Mouse (Mus musculus) stomach, embryonic 15.5 days (tissue): ENCODE measurements around the gene Tmem120a. TPM values are rescaled to one million over a fixed set of nuclear protein-coding genes. Genes with fewer than 3 reads are reported as not detected.

ENCODE experiments used
- ATAC-seq: fragments of 200-750 bp; cut with Nextera tagmentation; 2 replicates; pipeline ENCODE4 v1.8.0; 2017; ENCODE audit warnings: low read depth, moderate number of reproducible peaks, moderate TSS enrichment; ENCODE audit not compliant: insufficient read depth, low FRiP score
- H3K27ac ChIP-seq: fragments of 300-500 bp; sonication (generic); 2 replicates; pipeline ENCODE4 v1.5.1; 2015; ENCODE audit warnings: mild to moderate bottlenecking, inconsistent platforms
- H3K27me3 ChIP-seq: fragments of 300-500 bp; sonication (generic); replicated peaks from 2 replicates; pipeline ENCODE4 v1.6.1; 2015; ENCODE audit warnings: inconsistent platforms
- H3K36me3 ChIP-seq: fragments of 300-500 bp; sonication (generic); 2 replicates; pipeline ENCODE4 v1.6.1; 2015; ENCODE audit warnings: inconsistent platforms
- H3K4me1 ChIP-seq: fragments of 300-500 bp; sonication (generic); 2 replicates; pipeline ENCODE4 v1.6.1; 2015; ENCODE audit warnings: inconsistent platforms
- H3K4me2 ChIP-seq: fragments of 300-500 bp; sonication (generic); 2 replicates; pipeline ENCODE4 v1.6.1; 2015; ENCODE audit warnings: mild to moderate bottlenecking, inconsistent platforms
- H3K4me3 ChIP-seq: fragments of 300-500 bp; sonication (generic); replicated peaks from 2 replicates; pipeline ENCODE4 v1.5.1; 2015; ENCODE audit warnings: inconsistent platforms
- H3K9ac ChIP-seq: fragments of 300-500 bp; sonication (generic); 2 replicates; pipeline ENCODE4 v1.6.1; 2015; ENCODE audit warnings: inconsistent platforms
- H3K9me3 ChIP-seq: fragments of 300-500 bp; sonication (generic); 2 replicates; pipeline ENCODE4 v1.6.1; 2016; ENCODE audit warnings: inconsistent platforms
- WGBS: fragments of 180-500 bp; shearing (Covaris S2); methylation state at CpG from one replicate; pipeline ENCODE4 v1.1.7; 2015; 5-methylcytosine and 5-hydroxymethylcytosine counted together
- polyA plus RNA-seq: library from polyadenylated mRNA; unstranded; fragments of >200 nt; fragmentation: Nextera tagmentation; extraction: Ambion mirVana; gene quantifications from 2 replicates; pipeline ENCODE4 v1.2.1, GENCODE M21; 2015

Tmem120a gene
- 43.9 and 45.5 TPM in 2 replicates for polyA plus RNA-seq

- no peaks in the 10 kb centered on the region for H3K27me3 ChIP-seq
- 0 out of 2 replicates have a peak, but pooled peaks cover 3% of the 10 kb centered on the region for H3K9me3 ChIP-seq
- H3K4me2 ChIP-seq: peak within 1 kb of the TSS; percentile 79
- H3K36me3 ChIP-seq: 0 out of 2 replicates have a peak, but pooled peaks cover 6% of the 10 kb centered on the region
- ATAC-seq: peak; percentile 95
- H3K27ac ChIP-seq: peak within 1 kb of the TSS; percentile 70; the same call in 1 of the 2 replicates
- under 1% methylated on average over 59 of the region's 60 CpGs for WGBS
- peaks cover 18% of the 10 kb centered on the region for H3K4me1 ChIP-seq
- peak within 1 kb of the TSS; percentile 92 for H3K4me3 ChIP-seq
- H3K9ac ChIP-seq: peak within 1 kb of the TSS; percentile 71
These were observed at the start of gene Tmem120a for GRCm38 (mm10) chr5:135743741-135744609. Tmem120a (minus strand) TSS chr5:135744448.

DNA sequence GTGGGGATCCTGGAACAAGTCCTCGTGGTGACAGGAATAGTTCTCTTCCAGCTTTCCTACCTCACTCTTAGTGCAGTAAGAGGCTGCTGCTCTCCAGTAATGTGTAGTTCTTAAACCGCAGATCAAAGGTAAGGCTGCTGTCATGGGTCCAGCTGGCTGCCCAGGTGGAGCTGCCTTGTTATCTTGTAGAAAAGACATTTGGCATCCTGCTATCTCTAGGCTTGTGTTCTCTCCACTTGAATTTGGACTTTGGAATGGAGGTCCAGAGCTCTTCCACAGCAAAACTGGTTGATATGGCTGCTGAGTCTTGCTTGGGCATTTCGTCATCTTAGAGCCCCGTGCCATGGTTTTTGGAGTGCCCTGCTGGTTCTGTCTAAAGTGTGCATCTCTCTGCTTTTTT is 38.7 kb upstream of the Tmem120a start:
- H3K4me1 ChIP-seq: peaks cover 13% of the 10 kb centered on the region
- H3K27me3 ChIP-seq: no peaks in the 10 kb centered on the region
- no peak overlapping the region for H3K4me3 ChIP-seq
- H3K9me3 ChIP-seq: no peaks in the 10 kb centered on the region
- H3K36me3 ChIP-seq: peaks cover 52% of the 10 kb centered on the region
- no peak overlapping the region for H3K9ac ChIP-seq
- no peak for ATAC-seq
- H3K27ac ChIP-seq: no peak overlapping the region
- 86% methylated on average over 4 of the region's 4 CpGs for WGBS
- H3K4me2 ChIP-seq: no peak overlapping the region

DNA sequence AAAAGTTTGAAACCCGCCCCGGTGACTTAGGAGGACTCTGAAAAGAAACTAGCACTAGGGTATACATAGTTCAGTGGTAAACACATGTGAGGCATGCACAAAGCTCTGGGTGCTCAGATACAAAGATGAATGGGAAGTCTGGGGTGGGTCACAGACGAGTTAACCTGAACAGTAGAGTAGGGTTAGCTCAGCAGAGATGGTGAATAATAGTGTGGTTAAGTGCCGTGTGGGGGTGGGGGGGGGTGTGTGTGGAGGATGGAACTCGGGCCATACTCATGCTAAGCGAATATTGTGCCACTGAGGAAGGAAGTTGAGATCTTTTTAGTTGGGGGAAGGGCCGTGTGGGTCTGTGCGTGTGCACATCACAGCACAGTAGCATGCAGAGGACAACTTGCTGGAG is 36.1 kb upstream of the Tmem120a start:
- peaks cover 27% of the 10 kb centered on the region for H3K36me3 ChIP-seq
- H3K4me2 ChIP-seq: no peak overlapping the region
- H3K27me3 ChIP-seq: no peaks in the 10 kb centered on the region
- no peak overlapping the region for H3K9ac ChIP-seq
- H3K27ac ChIP-seq: no peak overlapping the region
- ATAC-seq: no peak
- peaks cover 16% of the 10 kb centered on the region for H3K4me1 ChIP-seq
- H3K9me3 ChIP-seq: no peaks in the 10 kb centered on the region
- WGBS: 70% methylated on average over 8 of the region's 8 CpGs
- H3K4me3 ChIP-seq: no peak overlapping the region

GRCm38 (mm10) chr5:135778471-135779445 is 34.5 kb upstream of the Tmem120a start, which contains the start of gene Mdh2:
Mdh2 (plus strand) TSS chr5:135778480.
- H3K27me3 ChIP-seq: no peaks in the 10 kb centered on the region
- under 1% methylated on average over 70 of the region's 70 CpGs for WGBS
- H3K9me3 ChIP-seq: no peaks in the 10 kb centered on the region
- peak within 1 kb of the TSS; percentile 83 for H3K4me2 ChIP-seq
- H3K36me3 ChIP-seq: peaks cover 13% of the 10 kb centered on the region
- H3K9ac ChIP-seq: peak within 1 kb of the TSS; percentile 85
- H3K4me3 ChIP-seq: peak within 1 kb of the TSS; percentile 74
- ATAC-seq: peak; percentile 97
- peak within 1 kb of the TSS; percentile 92 for H3K27ac ChIP-seq
- H3K4me1 ChIP-seq: peaks cover 16% of the 10 kb centered on the region

DNA sequence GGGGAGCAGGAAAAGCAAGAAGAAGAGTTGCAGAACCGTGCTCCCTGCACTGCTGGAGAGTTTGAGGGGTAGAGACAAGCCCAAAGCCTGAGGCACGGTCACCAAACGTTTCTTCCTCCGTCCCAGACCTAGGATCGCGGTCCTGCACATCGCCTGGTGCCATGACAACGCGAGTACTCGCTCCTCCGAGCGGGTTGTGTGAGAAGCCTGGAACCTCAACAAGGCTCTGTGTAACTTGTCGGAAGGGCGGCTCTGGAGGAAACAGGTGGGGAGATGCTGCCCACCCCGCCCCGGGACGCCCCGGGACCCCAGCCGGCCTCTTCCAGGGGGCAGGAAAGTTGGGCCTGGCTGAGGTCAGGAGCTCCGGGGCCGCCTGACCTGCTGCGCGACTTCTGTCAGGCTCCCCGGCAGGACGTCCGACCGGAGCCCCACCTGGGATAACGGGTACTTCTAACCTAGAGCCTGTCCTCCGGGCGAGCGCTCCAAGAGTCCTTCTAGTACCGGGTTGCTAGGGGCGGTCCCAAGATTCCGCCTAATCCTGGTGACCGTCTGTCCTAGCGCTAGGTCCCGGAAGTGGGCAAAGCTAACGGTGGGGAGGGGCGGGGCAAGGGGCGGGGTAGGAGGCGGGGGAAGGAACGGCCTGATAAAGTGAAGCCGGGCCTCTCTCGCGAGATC is 33.7 kb upstream of the Tmem120a start, which contains the start of gene Styxl1:
Styxl1 (minus strand) TSS at position 590 of the 675 bp plus-strand sequence.
- Histone ChIP-seq H3K27me3 (no peaks in the 10 kb centered on the region), H3K9me3 (no peaks in the 10 kb centered on the region), H3K4me2 (peak within 1 kb of the TSS; percentile 83), H3K4me3 (peak within 1 kb of the TSS; percentile 74), H3K27ac (peak within 1 kb of the TSS; percentile 92), H3K9ac (peak within 1 kb of the TSS; percentile 85), H3K36me3 (peaks cover 8% of the 10 kb centered on the region), H3K4me1 (peaks cover 16% of the 10 kb centered on the region)
- peak; percentile 93 for ATAC-seq
- under 1% methylated on average over 45 of the region's 45 CpGs for WGBS

DNA sequence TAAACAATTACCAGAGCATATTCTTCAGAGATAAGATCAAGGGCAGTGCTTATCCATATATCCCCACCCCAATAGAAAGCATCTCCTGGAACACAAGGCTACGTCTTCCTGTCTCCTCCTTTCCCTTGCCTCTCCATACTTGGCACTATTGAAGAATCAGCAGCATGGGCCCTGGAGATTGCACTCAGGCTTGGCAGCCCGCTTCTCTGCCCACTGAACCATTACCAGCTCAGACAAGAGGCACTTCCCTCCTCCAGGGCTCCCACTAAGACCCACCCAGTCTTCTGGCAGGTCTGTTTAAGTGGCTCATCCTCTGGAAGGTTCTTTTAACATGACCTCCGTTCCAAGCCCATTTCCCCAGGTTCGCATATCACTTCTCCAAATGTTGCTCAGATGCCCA is 32.3 kb upstream of the Tmem120a start:
- H3K27me3 ChIP-seq: no peaks in the 10 kb centered on the region
- H3K9me3 ChIP-seq: no peaks in the 10 kb centered on the region
- 0 out of 2 replicates have a peak, but pooled peaks cover under 1% of the 10 kb centered on the region for H3K36me3 ChIP-seq
- no peak overlapping the region for H3K4me3 ChIP-seq
- H3K9ac ChIP-seq: no peak overlapping the region
- H3K4me2 ChIP-seq: no peak overlapping the region
- H3K27ac ChIP-seq: no peak overlapping the region
- no peak for ATAC-seq
- WGBS: 81% methylated on average over 4 of the region's 4 CpGs
- peaks cover 16% of the 10 kb centered on the region for H3K4me1 ChIP-seq

DNA sequence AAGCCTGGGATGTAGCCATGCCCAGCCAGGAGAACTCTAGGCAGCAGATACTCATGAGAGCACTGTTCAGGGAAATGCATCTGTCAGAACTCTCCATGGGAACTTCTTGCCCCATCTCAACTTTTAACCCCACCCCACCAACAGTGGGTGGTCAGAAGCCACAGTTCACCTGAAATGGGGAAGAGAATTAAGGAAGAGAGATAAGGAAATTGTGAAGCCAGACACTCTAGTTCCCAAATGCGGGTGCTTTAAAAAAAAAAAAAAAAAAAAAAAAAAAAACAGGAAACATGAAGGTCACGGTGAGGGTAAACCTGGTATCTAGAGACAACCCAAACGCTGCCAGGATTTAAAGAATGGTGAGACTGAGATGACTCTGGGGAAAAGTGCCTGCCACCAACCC is 28.3 kb upstream of the Tmem120a start:
- Histone ChIP-seq H3K4me1 (0 out of 2 replicates have a peak, but pooled peaks cover 3% of the 10 kb centered on the region), H3K4me2 (no peak overlapping the region), H3K9me3 (no peaks in the 10 kb centered on the region), H3K9ac (no peak overlapping the region), H3K27me3 (no peaks in the 10 kb centered on the region), H3K27ac (no peak overlapping the region), H3K36me3 (no peaks in the 10 kb centered on the region), H3K4me3 (no peak overlapping the region)
- 35% methylated on average over 3 of the region's 3 CpGs for WGBS
- no peak for ATAC-seq

- Histone ChIP-seq H3K9me3 (no peaks in the 10 kb centered on the region), H3K36me3 (no peaks in the 10 kb centered on the region), H3K4me1 (no peaks in the 10 kb centered on the region), H3K27me3 (no peaks in the 10 kb centered on the region), H3K4me2 (no peak overlapping the region), H3K4me3 (no peak overlapping the region), H3K27ac (no peak overlapping the region), H3K9ac (no peak overlapping the region)
- no peak for ATAC-seq
- 66% methylated on average over 3 of the region's 3 CpGs for WGBS
These were observed 20.7 kb upstream of the Tmem120a start for GRCm38 (mm10) chr5:135764971-135765370.

DNA sequence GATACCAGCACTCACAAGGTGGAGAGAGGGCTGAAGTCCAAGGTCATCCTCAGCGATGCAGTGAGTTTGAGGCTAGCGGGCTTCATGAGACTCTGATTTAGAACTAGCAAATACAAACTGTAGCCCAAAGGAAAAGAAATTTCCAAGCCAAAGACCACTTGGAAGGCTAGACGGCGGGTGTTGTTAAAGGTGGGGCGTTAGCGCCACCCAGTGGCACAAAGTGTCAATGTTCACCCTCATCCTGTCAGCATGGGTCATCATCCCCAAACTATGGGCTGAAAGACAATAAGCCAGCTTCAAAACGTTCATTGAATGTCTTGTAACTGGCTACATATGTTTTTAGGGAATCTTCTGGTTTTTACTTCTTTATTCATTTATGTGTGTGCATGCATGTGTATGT is 19.3 kb upstream of the Tmem120a start:
- Histone ChIP-seq H3K27ac (no peak overlapping the region), H3K9ac (no peak overlapping the region), H3K4me2 (no peak overlapping the region), H3K4me1 (no peaks in the 10 kb centered on the region), H3K4me3 (no peak overlapping the region), H3K9me3 (no peaks in the 10 kb centered on the region), H3K27me3 (no peaks in the 10 kb centered on the region), H3K36me3 (no peaks in the 10 kb centered on the region)
- no peak for ATAC-seq
- WGBS: 3% methylated on average over 7 of the region's 7 CpGs

DNA sequence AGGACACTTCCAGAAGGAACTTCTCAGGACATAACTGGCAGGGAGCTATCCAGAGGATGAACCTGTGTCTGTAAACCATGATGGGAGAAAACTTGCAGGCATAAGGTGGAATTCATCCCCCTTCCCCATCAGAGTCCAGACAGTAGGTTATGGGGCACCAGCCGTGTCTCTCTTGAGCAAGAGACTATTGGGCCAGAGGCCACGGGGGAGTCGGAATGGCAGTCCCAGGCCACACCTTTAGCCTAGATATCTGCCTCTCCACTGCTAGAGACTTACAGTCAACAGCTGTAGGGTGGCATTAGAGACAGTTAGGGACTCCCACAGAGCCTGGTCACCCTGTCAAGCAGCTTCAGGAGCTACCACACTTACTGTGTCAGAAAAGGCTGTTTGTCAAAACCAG is 17.6 kb upstream of the Tmem120a start:
- Histone ChIP-seq H3K27me3 (no peaks in the 10 kb centered on the region), H3K4me3 (no peak overlapping the region), H3K4me1 (no peaks in the 10 kb centered on the region), H3K36me3 (no peaks in the 10 kb centered on the region), H3K9ac (no peak overlapping the region), H3K9me3 (no peaks in the 10 kb centered on the region), H3K27ac (no peak overlapping the region), H3K4me2 (no peak overlapping the region)
- ATAC-seq: no peak
- 67% methylated on average over 3 of the region's 3 CpGs for WGBS

GRCm38 (mm10) chr5:135751595-135751994 is 7.3 kb upstream of the Tmem120a start:
- Histone ChIP-seq H3K4me2 (no peak overlapping the region), H3K4me1 (no peaks in the 10 kb centered on the region), H3K27me3 (no peaks in the 10 kb centered on the region), H3K9ac (no peak overlapping the region), H3K4me3 (no peak overlapping the region), H3K9me3 (0 out of 2 replicates have a peak, but pooled peaks cover 3% of the 10 kb centered on the region), H3K36me3 (no peaks in the 10 kb centered on the region), H3K27ac (no peak overlapping the region)
- WGBS: 72% methylated on average over 2 of the region's 2 CpGs
- no peak for ATAC-seq
